Mouse (Mus musculus) heart, adult 18-20 months (tissue): ENCODE measurements at regions not wholly inside any gene's neighbourhood (a gene's known extent, or its start where the extent isn't known, plus 50 kb on each side); places are given as distances from the start of the nearest gene placed in this dataset.
"Not testable (repeated sequence)": the region's sequence is repeated elsewhere in the genome, so short reads cannot be mapped to it uniquely, and the experiment has no call there.

Source experiments
- DNase-seq, 2 experiments: peaks; one replicate each; pipeline ENCODE4 v3.0.0; 2021 to 2022; ENCODE audit warnings: mixed read lengths in 1 of 2

GRCm38 (mm10) chr3:15016621-15017020 lies 130.5 kb downstream of the Car2 start:
- DNase-seq = no peak

- no peak for DNase-seq
These were observed 136.7 kb downstream of the Car2 start for GRCm38 (mm10) chr3:15022773-15023172.

GRCm38 (mm10) chr3:15040866-15041528 lies 154.9 kb downstream of the Car2 start:
- DNase-seq = peak; percentile 1 to 9

DNA sequence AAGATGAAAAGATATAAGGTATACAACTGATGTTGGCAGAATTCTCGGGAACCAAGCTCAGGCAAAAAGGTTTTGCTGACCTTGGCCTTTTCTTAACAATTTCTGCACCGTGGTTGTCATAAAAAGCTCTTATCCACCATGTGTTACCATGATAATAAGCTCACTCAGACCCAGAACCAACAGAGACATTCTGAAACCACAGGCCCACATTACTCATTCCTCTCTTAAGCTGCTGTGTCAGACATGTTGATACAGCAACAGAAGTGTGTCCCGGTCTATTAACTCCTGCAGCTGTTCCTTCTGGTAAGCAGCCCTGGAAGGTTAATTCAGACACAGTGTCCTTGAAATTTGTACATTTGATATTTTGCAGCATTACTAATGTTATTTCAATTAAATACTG lies 167.9 kb downstream of the Car2 start:
- no peak for DNase-seq

DNA sequence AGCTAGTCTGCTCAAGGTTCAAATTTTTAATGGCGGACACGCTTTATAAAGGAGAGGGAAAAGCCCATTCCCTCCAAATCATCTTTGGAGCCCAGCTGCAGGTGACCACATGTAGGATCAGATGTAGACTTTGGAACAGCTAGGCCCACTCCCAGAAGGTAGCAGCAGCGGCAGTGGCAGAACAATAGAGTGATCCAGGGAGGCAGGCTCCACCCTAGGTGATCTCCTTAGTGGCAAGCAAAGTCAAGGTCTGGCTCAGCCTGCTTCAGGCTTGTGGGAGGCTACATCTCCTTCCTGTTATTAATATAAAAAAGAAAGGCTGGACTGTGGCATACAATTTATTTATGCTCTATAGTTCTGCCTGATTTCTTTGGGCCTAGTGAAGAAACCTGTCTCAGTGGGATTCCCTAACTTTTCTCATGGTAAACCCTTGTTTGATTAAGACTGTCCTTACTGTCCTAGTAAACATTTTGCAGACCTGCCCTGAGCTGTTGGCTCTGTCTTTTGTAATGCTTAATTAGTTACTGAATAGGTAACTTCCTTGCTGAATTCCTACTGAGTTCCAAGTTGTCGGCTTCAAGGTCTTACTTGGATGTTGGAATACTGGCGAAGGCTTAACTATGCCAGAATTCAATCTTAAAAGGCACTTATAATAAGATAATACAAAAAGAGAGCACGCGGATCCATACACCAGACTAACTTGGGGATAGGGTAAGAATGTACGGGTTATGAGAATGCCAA lies 169.6 kb downstream of the Car2 start:
- DNase-seq = not testable (repeated sequence)

- not testable (repeated sequence) for DNase-seq
These were observed 170.9 kb downstream of the Car2 start for GRCm38 (mm10) chr3:15056788-15057585.

GRCm38 (mm10) chr3:15065681-15066080 lies 179.6 kb downstream of the Car2 start:
- no peak for DNase-seq

- DNase-seq = no peak
These were observed 182.2 kb downstream of the Car2 start for GRCm38 (mm10) chr3:15068256-15068655.

DNA sequence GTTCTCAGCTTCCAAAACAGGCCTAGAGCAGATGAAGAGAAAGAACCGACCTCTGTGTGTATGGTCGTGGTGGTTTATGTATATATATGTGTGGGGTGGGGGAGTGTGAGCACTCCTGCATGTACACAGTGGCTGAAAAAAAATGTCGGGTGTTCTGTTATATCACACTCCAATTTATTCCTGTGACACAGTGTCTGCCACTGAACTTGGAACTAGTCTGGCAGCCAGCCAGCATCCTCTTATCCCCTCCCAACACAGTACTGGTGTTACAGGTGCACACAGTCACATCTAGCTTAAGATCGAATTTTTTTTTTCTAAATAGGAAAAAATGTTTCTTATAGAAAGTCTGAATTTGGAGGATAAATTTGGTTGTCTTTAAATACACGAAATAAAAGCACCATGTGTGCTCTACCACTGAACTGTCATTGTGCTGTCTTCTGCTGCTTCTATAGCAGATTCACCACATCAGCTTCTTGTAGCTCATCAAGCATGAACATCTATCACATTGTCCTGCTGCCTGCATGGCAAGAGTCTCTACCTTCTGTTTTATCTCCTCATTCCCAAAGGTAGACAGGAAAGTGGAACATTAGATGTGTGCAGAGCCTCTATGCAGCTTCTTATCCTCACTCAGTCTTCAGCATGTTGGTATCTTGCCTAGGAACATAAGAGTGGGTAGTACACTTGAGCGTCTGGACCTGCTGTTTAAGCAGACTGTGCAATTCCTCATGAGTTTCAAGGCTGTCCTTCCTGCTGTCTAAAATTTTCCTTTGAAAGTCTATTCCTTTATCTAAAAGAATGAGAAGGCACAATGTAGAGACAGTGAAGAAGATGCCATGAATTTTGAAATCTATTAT lies 185.2 kb downstream of the Car2 start:
- DNase-seq = no peak

DNA sequence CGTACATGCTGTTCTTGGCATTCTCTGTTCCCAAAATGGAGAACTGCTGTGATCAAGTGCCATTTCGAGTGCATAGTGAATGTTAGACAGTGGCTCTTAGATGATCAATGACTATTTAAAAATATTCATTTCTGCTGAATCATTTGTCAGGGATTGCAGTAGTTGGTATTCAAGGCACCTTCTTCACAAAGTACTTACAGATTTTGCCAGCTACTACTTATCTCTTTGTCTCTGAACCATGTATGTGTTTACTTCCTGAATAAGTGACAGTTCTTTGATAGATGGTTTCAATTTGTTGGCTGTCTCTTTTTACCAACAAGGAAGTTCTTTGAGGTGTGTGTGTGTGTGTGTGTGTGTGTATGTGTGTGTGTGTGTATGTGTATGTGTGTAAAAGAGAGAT lies 187.3 kb downstream of the Car2 start:
- no peak for DNase-seq

GRCm38 (mm10) chr3:15073847-15074246 lies 187.8 kb downstream of the Car2 start:
- no peak for DNase-seq

DNA sequence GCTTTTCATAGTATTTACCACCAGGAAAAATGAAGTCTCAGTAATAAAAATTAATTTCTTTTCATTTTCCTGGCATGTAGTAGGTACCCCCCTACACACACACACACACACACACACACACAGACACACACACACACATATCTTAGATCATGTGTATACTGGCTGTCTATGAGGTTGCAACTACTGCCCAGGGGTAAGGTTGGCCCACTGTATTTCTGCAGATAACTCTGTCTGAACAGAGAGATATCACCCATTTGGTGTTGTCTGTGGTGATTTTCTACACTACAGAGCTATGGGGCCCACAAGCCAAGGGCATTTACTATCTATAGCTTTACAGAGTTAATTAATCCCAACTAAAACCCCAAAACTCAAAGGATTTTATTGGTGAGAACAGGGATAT lies 188.9 kb downstream of the Car2 start:
- no peak for DNase-seq

GRCm38 (mm10) chr3:15090124-15090523 lies 204.1 kb downstream of the Car2 start:
- peak in 1 of 2 experiments; percentile 1 for DNase-seq

DNA sequence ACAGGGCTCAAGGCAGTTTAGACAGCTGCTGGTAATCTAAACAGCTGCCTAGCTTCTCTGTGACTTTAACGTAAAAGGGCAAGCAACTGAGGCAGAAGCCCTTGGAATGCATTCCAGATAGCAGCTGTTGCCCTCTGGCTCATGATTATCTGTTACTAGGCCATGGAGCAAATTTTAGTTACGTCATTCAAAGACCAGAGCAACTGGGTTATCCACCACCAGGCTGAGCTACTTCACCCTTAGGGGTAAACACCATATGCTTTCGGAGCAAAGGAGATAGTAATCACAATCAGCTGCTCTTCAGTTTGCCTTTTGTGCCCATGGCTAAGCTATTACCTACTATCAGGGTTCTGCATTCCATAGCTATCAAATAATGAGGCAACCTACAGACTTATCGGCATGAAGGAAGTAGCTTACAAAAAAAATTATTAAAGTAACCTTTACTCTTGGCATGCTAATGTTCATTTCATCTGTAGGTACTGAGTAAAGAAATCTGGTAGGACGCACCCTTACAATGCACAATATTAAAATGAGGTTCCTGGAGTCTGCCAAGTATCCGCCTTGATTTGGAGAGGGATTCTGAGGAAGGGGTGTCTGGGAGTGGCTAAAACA lies 212.2 kb downstream of the Car2 start:
- no peak for DNase-seq

DNA sequence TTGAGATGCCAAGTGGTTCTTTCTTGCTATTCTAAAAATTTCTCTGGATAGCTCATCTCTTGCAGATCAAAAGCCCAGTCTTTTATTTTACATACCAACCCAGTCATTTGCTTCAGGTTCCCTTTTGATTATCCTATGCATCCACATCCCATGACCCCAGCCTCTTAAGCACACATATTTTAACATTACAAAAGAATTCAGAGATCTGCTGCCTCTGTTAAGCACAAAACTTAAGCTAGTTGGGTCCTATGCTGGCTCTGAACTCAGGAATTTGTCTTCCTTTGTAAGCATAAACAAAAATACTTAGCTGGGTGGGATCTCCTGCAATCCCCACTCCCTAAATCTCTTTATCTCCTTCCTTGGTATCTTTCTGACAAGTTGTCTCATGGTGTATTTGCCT lies 212.9 kb downstream of the Car2 start:
- DNase-seq = no peak

DNA sequence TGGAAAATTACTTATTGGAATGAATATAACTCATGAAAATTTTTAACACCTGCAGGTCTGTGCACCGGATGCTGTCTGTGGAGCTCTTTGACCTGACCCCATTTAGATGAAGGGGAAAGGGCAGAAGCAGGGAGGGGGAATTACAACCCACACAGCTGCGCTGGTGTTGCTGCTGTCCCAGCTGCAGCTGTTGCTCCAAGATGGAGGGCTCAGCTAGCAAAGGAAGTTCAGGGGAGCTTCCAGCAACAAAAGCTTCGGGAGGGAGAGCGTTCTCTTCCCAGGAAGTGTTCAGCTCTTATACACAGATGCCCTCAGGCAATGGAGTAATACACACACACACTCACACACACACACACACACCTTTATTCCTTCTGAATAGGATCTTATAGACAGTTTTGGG lies 219.6 kb downstream of the Car2 start:
- no peak for DNase-seq

- DNase-seq = no peak
These were observed 220.2 kb downstream of the Car2 start for GRCm38 (mm10) chr3:15106281-15106680.

DNA sequence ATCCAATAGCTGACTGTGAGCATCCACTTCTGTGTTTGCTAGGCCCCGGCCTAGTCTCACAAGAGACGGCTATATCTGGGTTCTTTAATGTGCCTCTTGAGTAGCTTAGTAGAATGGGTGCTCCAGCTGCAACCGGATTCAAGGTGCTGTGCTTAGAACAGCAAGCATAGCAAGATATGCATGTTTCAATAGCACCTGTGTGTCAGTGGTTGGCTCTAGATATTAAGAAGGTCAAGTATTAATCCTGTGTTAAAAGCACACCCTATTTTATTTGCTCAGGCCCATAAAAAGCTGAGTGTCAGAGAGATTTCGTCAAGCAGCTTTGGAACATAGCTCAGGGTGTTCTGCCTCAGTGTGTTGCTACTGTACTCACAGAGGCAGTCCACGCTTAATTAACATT lies 221.2 kb downstream of the Car2 start:
- no peak for DNase-seq

- no peak for DNase-seq
These were observed 222.3 kb downstream of the Car2 start for GRCm38 (mm10) chr3:15108239-15108934.

- no peak for DNase-seq
These were observed 221.9 kb downstream of the Gm9733 start for GRCm38 (mm10) chr3:15110037-15110748.
